Mouse (Mus musculus): ENCODE results near the gene Gm1979.
"Not testable (repeated sequence)": the region's sequence is repeated elsewhere in the genome, so short reads cannot be mapped to it uniquely, and the experiment has no call there.

The Gm1979 gene

DNA sequence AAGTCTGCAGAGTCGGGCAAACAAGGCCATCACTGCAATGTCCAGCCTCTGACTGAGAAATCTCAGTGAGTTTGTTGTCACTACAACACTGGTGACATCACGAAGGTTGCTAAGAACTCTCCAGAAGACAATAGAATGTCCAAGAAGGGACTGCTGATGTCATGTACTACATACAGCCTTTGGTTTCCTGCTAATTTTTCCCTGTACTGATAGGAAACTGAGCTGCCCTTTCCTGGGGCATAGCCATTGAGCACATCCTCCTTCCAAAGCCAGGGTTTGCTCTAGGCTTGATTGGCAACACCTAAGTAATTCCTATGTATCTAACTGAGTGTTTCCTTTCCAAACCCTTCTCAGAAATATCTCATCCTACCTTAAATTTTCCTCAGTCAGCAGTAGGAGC is at the start of gene Gm1979:
Gm1979 (minus strand) TSS at position 101 of the 400 bp plus-strand sequence.
- DNase-seq (ENCODE audit: low spot score) = not testable (repeated sequence)

DNA sequence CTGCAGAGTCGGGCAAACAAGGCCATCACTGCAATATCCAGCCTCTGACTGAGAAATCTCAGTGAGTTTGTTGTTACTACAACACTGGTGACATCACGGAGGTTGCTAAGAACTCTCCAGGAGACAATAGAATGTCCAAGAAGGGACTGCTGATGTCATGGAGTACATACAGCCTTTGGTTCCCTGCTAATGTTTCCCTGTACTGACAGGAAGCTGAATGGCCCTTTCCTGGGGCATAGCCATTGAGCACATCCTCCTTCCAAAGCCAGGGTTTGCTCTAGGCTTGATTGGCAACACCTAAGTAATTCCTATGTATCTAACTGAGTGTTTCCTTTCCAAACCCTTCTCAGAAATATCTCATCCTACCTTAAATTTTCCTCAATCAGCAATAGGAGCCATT is 34.9 kb upstream of the Gm1979 start, which contains the start of gene Speer4a:
Speer4a (minus strand) TSS at position 101 of the 400 bp plus-strand sequence.
- DNase-seq (ENCODE audit: low spot score) = not testable (repeated sequence)

DNA sequence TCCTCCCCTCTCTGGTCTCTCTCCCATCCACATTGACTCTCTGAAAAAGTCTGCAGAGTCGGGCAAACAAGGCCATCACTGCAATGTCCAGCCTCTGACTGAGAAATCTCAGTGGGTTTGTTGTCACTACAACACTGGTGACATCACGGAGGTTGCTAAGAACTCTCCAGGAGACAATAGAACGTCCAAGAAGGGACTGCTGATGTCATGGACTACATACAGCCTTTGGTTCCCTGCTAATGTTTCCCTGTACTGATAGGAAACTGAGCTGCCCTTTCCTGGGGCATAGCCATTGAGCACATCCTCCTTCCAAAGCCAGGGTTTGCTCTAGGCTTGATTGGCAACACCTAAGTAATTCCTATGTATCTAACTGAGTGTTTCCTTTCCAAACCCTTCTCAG is 18.2 kb upstream of the Gm1979 start, which contains the start of gene Gm5862:
Gm5862 (minus strand) TSS at position 101 of the 400 bp plus-strand sequence.
- not testable (repeated sequence) for DNase-seq (ENCODE audit: low spot score)

GRCm38 (mm10) chr5:26007697-26008096 is 3.1 kb upstream of the Gm1979 start:
- DNase-seq (ENCODE audit: low spot score) = not testable (repeated sequence)

DNA sequence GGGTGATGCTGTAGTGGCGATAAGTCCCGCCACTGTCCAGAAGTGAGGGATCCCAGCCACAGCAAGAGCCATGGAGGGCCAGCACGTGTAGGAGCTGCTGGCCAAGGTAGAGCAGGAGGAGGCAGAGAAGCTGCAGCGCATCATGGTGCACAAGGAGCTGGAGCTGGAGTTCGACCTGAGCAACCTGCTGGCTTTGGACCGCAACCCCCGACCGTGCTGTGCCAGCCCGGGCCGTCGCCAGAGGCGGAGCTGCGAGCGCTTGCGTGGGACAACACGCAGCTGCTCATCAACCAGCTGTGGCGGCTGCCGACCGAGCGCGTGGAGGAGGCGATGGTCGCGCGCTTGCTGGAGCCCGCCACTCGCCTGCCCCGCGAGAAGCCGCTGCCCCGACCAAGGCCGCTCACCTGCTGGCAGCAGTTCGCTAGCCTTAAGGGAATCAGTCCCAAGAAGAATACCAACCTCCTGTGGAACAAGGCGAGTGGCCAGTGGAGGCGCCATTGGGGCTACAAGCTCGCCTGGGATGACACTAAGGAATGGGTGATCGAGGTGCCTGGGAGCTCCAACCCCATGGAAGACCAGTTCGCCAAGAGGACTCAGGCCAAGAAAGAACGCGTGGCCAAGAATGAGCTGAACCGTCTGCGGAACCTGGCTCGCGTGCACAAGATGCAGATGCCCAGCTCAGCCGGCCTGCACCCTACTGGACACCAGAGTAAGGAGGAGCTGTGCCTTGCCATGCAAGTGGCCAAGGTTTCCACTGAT is 2.5 kb upstream of the Gm1979 start:
- DNase-seq (ENCODE audit: low spot score) = peak; percentile 9

DNA sequence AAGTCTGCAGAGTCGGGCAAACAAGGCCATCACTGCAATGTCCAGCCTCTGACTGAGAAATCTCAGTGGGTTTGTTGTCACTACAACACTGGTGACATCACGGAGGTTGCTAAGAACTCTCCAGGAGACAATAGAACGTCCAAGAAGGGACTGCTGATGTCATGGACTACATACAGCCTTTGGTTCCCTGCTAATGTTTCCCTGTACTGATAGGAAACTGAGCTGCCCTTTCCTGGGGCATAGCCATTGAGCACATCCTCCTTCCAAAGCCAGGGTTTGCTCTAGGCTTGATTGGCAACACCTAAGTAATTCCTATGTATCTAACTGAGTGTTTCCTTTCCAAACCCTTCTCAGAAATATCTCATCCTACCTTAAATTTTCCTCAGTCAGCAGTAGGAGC is 16.0 kb downstream of the Gm1979 start, which contains the start of gene Gm21698:
Gm21698 (minus strand) TSS at position 101 of the 400 bp plus-strand sequence.
- DNase-seq (ENCODE audit: low spot score) = not testable (repeated sequence)

GRCm38 (mm10) chr5:25972563-25972962 is 32.0 kb downstream of the Gm1979 start, which contains the start of gene Gm21680:
Gm21680 (minus strand) TSS chr5:25972663.
- not testable (repeated sequence) for DNase-seq (ENCODE audit: low spot score)

- not testable (repeated sequence) for DNase-seq (ENCODE audit: low spot score)
These were observed 47.5 kb downstream of the Gm1979 start for GRCm38 (mm10) chr5:25957050-25957449.

- DNase-seq (ENCODE audit: low spot score) = not testable (repeated sequence)
These were observed 48.0 kb downstream of the Gm1979 start for GRCm38 (mm10) chr5:25956611-25957010.

DNA sequence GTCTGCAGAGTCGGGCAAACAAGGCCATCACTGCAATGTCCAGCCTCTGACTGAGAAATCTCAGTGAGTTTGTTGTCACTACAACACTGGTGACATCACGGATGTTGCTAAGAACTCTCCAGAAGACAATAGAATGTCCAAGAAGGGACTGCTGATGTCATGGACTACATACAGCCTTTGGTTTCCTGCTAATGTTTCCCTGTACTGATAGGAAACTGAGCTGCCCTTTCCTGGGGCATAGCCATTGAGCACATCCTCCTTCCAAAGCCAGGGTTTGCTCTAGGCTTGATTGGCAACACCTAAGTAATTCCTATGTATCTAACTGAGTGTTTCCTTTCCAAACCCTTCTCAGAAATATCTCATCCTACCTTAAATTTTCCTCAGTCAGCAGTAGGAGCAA is 50.3 kb downstream of the Gm1979 start, which contains the start of gene Gm21671:
Gm21671 (minus strand) TSS at position 101 of the 400 bp plus-strand sequence.
- not testable (repeated sequence) for DNase-seq (ENCODE audit: low spot score)

Data from urinary bladder, postnatal 10 days (tissue).